Comparison of ENCODE assay signal across 9 mouse cellular contexts in genomic region chr2:103564427-103565023, GRCm38 (mm10). TPM values are rescaled to one million over a fixed set of nuclear protein-coding genes. Genes with fewer than 3 reads are reported as not detected.
A peak's percentile ranks its signal among the peaks of the same experiment; 100 is the strongest.
DNase-seq lines count a peak whose midpoint lies in the region; ATAC-seq and TF ChIP-seq lines count a peak whose summit lies in the region.
"Had no signal": no experiment of that assay in that cellular context is flagged by ENCODE, and none has a peak within 500 bp of the region (broad histone marks: within the 10 kb centered on the region; RNA-seq: fewer than 3 reads in every experiment).

No protein-coding gene starts in this region.

- peaks cover 3% of the 10 kb centered on the region for H3K4me1 ChIP-seq in heart, adult 2 months (ENCODE audit: control insufficient read depth, insufficient read depth, low read length)
- no peaks in the 10 kb centered on the region for H3K4me1 ChIP-seq in ES-E14 (ENCODE audit: control insufficient read depth in 2 of 2, insufficient read depth in 2 of 2, low read length in 2 of 2, poor library complexity in 1 of 2)
- H3K4me1 ChIP-seq in heart, postnatal 0 days (ENCODE audit: control insufficient read depth, insufficient read depth): peaks cover 21% of the 10 kb centered on the region
- H3K4me1 ChIP-seq in midbrain, embryonic 10.5 days: peaks cover 47% of the 10 kb centered on the region

- TF ChIP-seq EP300 in heart, adult 2 months (IDR thresholded peaks at IDR 0.05; ENCODE audit: insufficient read depth, low read depth, low read length): no peak
- TF ChIP-seq EP300 in heart, postnatal 0 days (IDR thresholded peaks at IDR 0.05; ENCODE audit: low read depth): no peak

- TF ChIP-seq CTCF in heart, adult 2 months (IDR thresholded peaks at IDR 0.05): no peak; the same call in 1 of the 2 replicates
- TF ChIP-seq CTCF in heart, postnatal 0 days (IDR thresholded peaks at IDR 0.05; ENCODE audit: low read depth): peak; percentile 68

- ATAC-seq in heart, postnatal 0 days (ENCODE audit: insufficient read depth, low read depth): no peak

- H3K9me3 ChIP-seq in ES-E14 (ENCODE audit: control insufficient read depth, insufficient read depth, low read depth, low read length): no peaks in the 10 kb centered on the region
- no peaks in the 10 kb centered on the region for H3K9me3 ChIP-seq in heart, postnatal 0 days (replicated peaks; ENCODE audit: control insufficient read depth, low read length)
- no peaks in the 10 kb centered on the region for H3K9me3 ChIP-seq in midbrain, embryonic 10.5 days (replicated peaks)

- in situ Hi-C loops in ES-E14 (cut with MboI; ENCODE audit: low sequenced_read_pairs in 2 of 2, unreplicated experiment in 2 of 2): loop anchor here in 1 of 2 experiments (5.0 to 10.0 kb wide), 3 partner anchors 153 to 430 kb away; no protein-coding TSS in a partner anchor

- TF ChIP-seq POLR2A in heart, adult 2 months (IDR thresholded peaks at IDR 0.05; ENCODE audit: insufficient read depth, low read depth, low read length): no peak

- H3K9ac ChIP-seq in heart, adult 2 months (ENCODE audit: low read depth, low read length): no peak overlapping the region
- H3K9ac ChIP-seq in ES-E14 (ENCODE audit: insufficient read depth, low read depth, low read length, poor library complexity, severe bottlenecking): no peak overlapping the region
- H3K9ac ChIP-seq in heart, postnatal 0 days (replicated peaks; ENCODE audit: low read depth, low read length): no peak overlapping the region

- H3K4me3 ChIP-seq in heart, adult 2 months: peak overlapping the region; percentile 71
- no peak overlapping the region for H3K4me3 ChIP-seq in ES-E14 (ENCODE audit: insufficient read depth in 1 of 2, low read depth in 1 of 2, low read length in 2 of 2, poor library complexity in 1 of 2, severe bottlenecking in 1 of 2)
- H3K4me3 ChIP-seq in heart, postnatal 0 days (ENCODE audit: low read depth, low read length): peak overlapping the region; percentile 58
- H3K4me3 ChIP-seq in midbrain, embryonic 10.5 days: peak overlapping the region; percentile 70

- H3K4me2 ChIP-seq in heart, postnatal 0 days (ENCODE audit: low read depth, low read length): peak overlapping the region; percentile 77

- no peaks in the 10 kb centered on the region for H3K27me3 ChIP-seq in heart, adult 2 months (ENCODE audit: control insufficient read depth, insufficient read depth, low read length)
- no peaks in the 10 kb centered on the region; the same call in 1 of the 2 replicates for H3K27me3 ChIP-seq in heart, postnatal 0 days (ENCODE audit: control insufficient read depth, insufficient read depth, low read length)
- H3K27me3 ChIP-seq in midbrain, embryonic 10.5 days (ENCODE audit: low read depth, poor library complexity, severe bottlenecking): peaks cover 54% of the 10 kb centered on the region

- no peak overlapping the region for H3K27ac ChIP-seq in heart, adult 2 months
- H3K27ac ChIP-seq in ES-E14 (ENCODE audit: insufficient read depth, low read depth, low read length, poor library complexity, severe bottlenecking): no peak overlapping the region
- no peak overlapping the region for H3K27ac ChIP-seq in heart, postnatal 0 days (ENCODE audit: low read depth)
- no peak overlapping the region; the same call in 1 of the 2 replicates for H3K27ac ChIP-seq in midbrain, embryonic 10.5 days (replicated peaks)
- H3K27ac ChIP-seq: macrophage had no signal

- no peaks in the 10 kb centered on the region for H3K36me3 ChIP-seq in heart, adult 2 months (ENCODE audit: control insufficient read depth, insufficient read depth, low read length)
- no peaks in the 10 kb centered on the region for H3K36me3 ChIP-seq in ES-E14 (ENCODE audit: control insufficient read depth, insufficient read depth, low read length, poor library complexity, severe bottlenecking)
- H3K36me3 ChIP-seq in heart, postnatal 0 days (replicated peaks; ENCODE audit: control insufficient read depth, insufficient read depth, low read length): no peaks in the 10 kb centered on the region
- no peaks in the 10 kb centered on the region for H3K36me3 ChIP-seq in midbrain, embryonic 10.5 days

- H3K79me2 ChIP-seq in heart, adult 2 months (replicated peaks; ENCODE audit: control insufficient read depth, insufficient read depth, low read length): no peaks in the 10 kb centered on the region

- intact Hi-C loops in heart, adult 2 months (cut with DNase I): loop anchor here (1.0 to 10.0 kb wide), 9 partner anchors 38 to 440 kb away; partner anchors contain the start of gene Caprin1
- intact Hi-C loops in heart, postnatal 36 days (cut with DNase I): loop anchor here (1.0 to 5.0 kb wide), 6 partner anchors 78 to 408 kb away; no protein-coding TSS in a partner anchor

- no peak for DNase-seq in heart, adult 2 months
- DNase-seq in heart, postnatal 36 days: no peak
- DNase-seq in ES-E14 (ENCODE audit: low read depth, low spot score): no peak
- DNase-seq in heart, postnatal 0 days (ENCODE audit: low spot score): peak; percentile 70
- no peak for DNase-seq in midbrain, embryonic 10.5 days (ENCODE audit: low spot score)
- no peak for DNase-seq in layer of hippocampus, postnatal 36 days
- no peak for DNase-seq in right cerebral cortex, postnatal 14 days
- no peak for DNase-seq in cerebellum, adult 9-10 months

- WGBS in heart, adult 2 months: 11% methylated on average over 8 of the region's 8 CpGs
- 12% methylated on average over 8 of the region's 8 CpGs for WGBS in heart, postnatal 0 days
- 23% methylated on average over 8 of the region's 8 CpGs for WGBS in midbrain, embryonic 10.5 days

TF ChIP-seq in ES-E14, 5 proteins besides CTCF, POLR2A, EP300 and RAD21:
- TF ChIP-seq MAFK (IDR thresholded peaks at IDR 0.05; ENCODE audit: insufficient read depth, low read depth, low read length): no peak
- no peak for TF ChIP-seq ZC3H11A (IDR thresholded peaks at IDR 0.05; ENCODE audit: borderline replicate concordance, low read depth, low read length)
- TF ChIP-seq HCFC1 (IDR thresholded peaks at IDR 0.05; ENCODE audit: borderline replicate concordance, insufficient read depth, low read length): no peak
- TF ChIP-seq ZNF384 (IDR thresholded peaks at IDR 0.05; ENCODE audit: low read depth, low read length): peak; percentile 65; the same call in 1 of the 2 replicates
- TF ChIP-seq CHD2 (IDR thresholded peaks at IDR 0.05; ENCODE audit: low read depth, low read length): no peak

RNA-seq across cellular contexts. Expression of gene Abtb2, which starts 1.6 kb away (rescaled TPM):
- total RNA-seq in heart, adult 2 months (2021): 10 to 100 TPM; 24.7 to 28.7 TPM
- 23.0 and 27.1 TPM in 2 replicates for polyA plus RNA-seq in heart, adult 2 months (2012; rRNA removed)
- 10 to 100 TPM; 21.9 to 24.4 TPM for total RNA-seq in heart, postnatal 36 days (2021)
- total RNA-seq in ES-E14 (2012; rRNA removed): 5.2 and 5.5 TPM in 2 replicates
- 45.9 and 53.4 TPM in 2 replicates for total RNA-seq in heart, postnatal 0 days (2014; rRNA removed; ENCODE audit: low replicate concordance)
- polyA plus RNA-seq in heart, postnatal 0 days (2015; fragmentation: Nextera tagmentation; extraction: Ambion mirVana): 12.3 and 12.6 TPM in 2 replicates
- 11.5 and 14.9 TPM in 2 replicates for polyA plus RNA-seq in midbrain, embryonic 10.5 days (2016; fragmentation: Nextera tagmentation; extraction: Ambion mirVana)
- 10 to 100 TPM; 11.8 to 12.0 TPM for total RNA-seq in layer of hippocampus, postnatal 36 days (2021)

Comparison
In these comparisons a context has a peak if more than half of its experiments do, and no peak if none do; other contexts are left out.
1. H3K4me3 ChIP-seq: peak in heart, adult 2 months (single experiment), heart, postnatal 0 days (single experiment) and midbrain, embryonic 10.5 days (single experiment); none in ES-E14 (0 of 2).